Mouse (Mus musculus) intestine, embryonic 15.5 days (tissue): ENCODE results near the gene Shank2. TPM values are rescaled to one million over a fixed set of nuclear protein-coding genes. Genes with fewer than 3 reads are reported as not detected.

Experiments used
- ATAC-seq: fragments of 200-750 bp; cut with Nextera tagmentation; 2 replicates; pipeline ENCODE4 v1.8.0; 2017; ENCODE audit warnings: moderate TSS enrichment, moderate library complexity
- H3K27ac ChIP-seq: fragments of 300-500 bp; sonication (generic); 2 replicates; pipeline ENCODE4 v1.5.1; 2015; ENCODE audit warnings: mild to moderate bottlenecking, inconsistent platforms
- H3K27me3 ChIP-seq: fragments of 300-500 bp; sonication (generic); replicated peaks from 2 replicates; pipeline ENCODE4 v1.6.1; 2015; ENCODE audit warnings: inconsistent platforms
- H3K36me3 ChIP-seq: fragments of 300-500 bp; sonication (generic); 2 replicates; pipeline ENCODE4 v1.6.1; 2015; ENCODE audit warnings: inconsistent platforms
- H3K4me1 ChIP-seq: fragments of 300-500 bp; sonication (generic); replicated peaks from 2 replicates; pipeline ENCODE4 v1.6.1; 2015; ENCODE audit warnings: inconsistent platforms
- H3K4me2 ChIP-seq: fragments of 300-500 bp; sonication (generic); replicated peaks from 2 replicates; pipeline ENCODE4 v1.6.1; 2015; ENCODE audit warnings: mild to moderate bottlenecking, inconsistent platforms
- H3K4me3 ChIP-seq: fragments of 300-500 bp; sonication (generic); replicated peaks from 2 replicates; pipeline ENCODE4 v1.5.1; 2015; ENCODE audit warnings: inconsistent platforms
- H3K9ac ChIP-seq: fragments of 300-500 bp; sonication (generic); 2 replicates; pipeline ENCODE4 v1.6.1; 2015; ENCODE audit warnings: inconsistent platforms
- H3K9me3 ChIP-seq: fragments of 300-500 bp; sonication (generic); 2 replicates; pipeline ENCODE4 v1.6.1; 2016; ENCODE audit warnings: inconsistent platforms
- WGBS: fragments of 180-500 bp; shearing (Covaris S2); methylation state at CpG from one replicate; pipeline ENCODE4 v1.1.7; 2015; 5-methylcytosine and 5-hydroxymethylcytosine counted together
- polyA plus RNA-seq: library from polyadenylated mRNA; unstranded; fragments of >200 nt; fragmentation: Nextera tagmentation; extraction: Ambion mirVana; gene quantifications from 2 replicates; pipeline ENCODE4 v1.2.1, GENCODE M21; 2015

The Shank2 gene
- polyA plus RNA-seq, 1 experiment from 2014 or later = 0.99 TPM

- no peaks in the 10 kb centered on the region; the same call in 1 of the 2 replicates for H3K4me1 ChIP-seq
- H3K4me3 ChIP-seq = no peak overlapping the region
- H3K36me3 ChIP-seq = no peaks in the 10 kb centered on the region
- no peak for ATAC-seq
- H3K4me2 ChIP-seq = no peak overlapping the region
- H3K27me3 ChIP-seq = no peaks in the 10 kb centered on the region
- H3K27ac ChIP-seq = no peak overlapping the region
- 92% methylated on average over 8 of the region's 8 CpGs for WGBS
- no peaks in the 10 kb centered on the region for H3K9me3 ChIP-seq
- H3K9ac ChIP-seq = no peak overlapping the region
Observed at GRCm38 (mm10) chr7:144373059-144373458, 371.3 kb downstream of the Shank2 start.

GRCm38 (mm10) chr7:144375483-144375882 lies 373.8 kb downstream of the Shank2 start:
- Histone ChIP-seq H3K4me3 (no peak overlapping the region), H3K9me3 (no peaks in the 10 kb centered on the region), H3K4me1 (no peaks in the 10 kb centered on the region), H3K27ac (no peak overlapping the region), H3K4me2 (no peak overlapping the region), H3K36me3 (no peaks in the 10 kb centered on the region), H3K9ac (no peak overlapping the region), H3K27me3 (no peaks in the 10 kb centered on the region)
- ATAC-seq = no peak
- WGBS = 77% methylated on average over 2 of the region's 2 CpGs

- ATAC-seq = no peak
- H3K9me3 ChIP-seq = no peaks in the 10 kb centered on the region
- H3K4me2 ChIP-seq = no peak overlapping the region
- no peak overlapping the region for H3K27ac ChIP-seq
- no peaks in the 10 kb centered on the region for H3K36me3 ChIP-seq
- no peaks in the 10 kb centered on the region for H3K4me1 ChIP-seq
- no peaks in the 10 kb centered on the region for H3K27me3 ChIP-seq
- WGBS = 65% methylated on average over 4 of the region's 4 CpGs
- no peak overlapping the region for H3K4me3 ChIP-seq
- H3K9ac ChIP-seq = no peak overlapping the region
Observed at GRCm38 (mm10) chr7:144378254-144378653, 376.5 kb downstream of the Shank2 start.

GRCm38 (mm10) chr7:144379243-144379884 lies 377.6 kb downstream of the Shank2 start:
- no peak overlapping the region for H3K27ac ChIP-seq
- H3K4me2 ChIP-seq = no peak overlapping the region
- no peaks in the 10 kb centered on the region for H3K4me1 ChIP-seq
- WGBS = 52% methylated on average over 6 of the region's 6 CpGs
- no peaks in the 10 kb centered on the region for H3K9me3 ChIP-seq
- no peak overlapping the region for H3K9ac ChIP-seq
- H3K27me3 ChIP-seq = no peaks in the 10 kb centered on the region
- H3K36me3 ChIP-seq = no peaks in the 10 kb centered on the region
- no peak overlapping the region for H3K4me3 ChIP-seq
- no peak for ATAC-seq

- Histone ChIP-seq H3K9me3 (no peaks in the 10 kb centered on the region), H3K9ac (no peak overlapping the region), H3K27ac (no peak overlapping the region), H3K4me1 (no peaks in the 10 kb centered on the region), H3K36me3 (no peaks in the 10 kb centered on the region), H3K27me3 (no peaks in the 10 kb centered on the region), H3K4me2 (no peak overlapping the region), H3K4me3 (no peak overlapping the region)
- no peak for ATAC-seq
- 63% methylated on average over 10 of the region's 10 CpGs for WGBS
Observed at GRCm38 (mm10) chr7:144381588-144381987, 379.9 kb downstream of the Shank2 start.

GRCm38 (mm10) chr7:144387537-144387936 lies 385.8 kb downstream of the Shank2 start:
- 91% methylated on average over 6 of the region's 6 CpGs for WGBS

GRCm38 (mm10) chr7:144389704-144390103 lies 388.0 kb downstream of the Shank2 start:
- Histone ChIP-seq H3K27ac (no peak overlapping the region), H3K27me3 (no peaks in the 10 kb centered on the region)
- 91% methylated on average over 2 of the region's 2 CpGs for WGBS

More at GRCm38 (mm10) chr7:144387537-144387936, 385.8 kb downstream of the Shank2 start:
- Histone ChIP-seq H3K9me3 (no peaks in the 10 kb centered on the region), H3K36me3 (no peaks in the 10 kb centered on the region), H3K27ac (no peak overlapping the region), H3K4me1 (no peaks in the 10 kb centered on the region), H3K9ac (no peak overlapping the region), H3K4me2 (no peak overlapping the region), H3K27me3 (no peaks in the 10 kb centered on the region), H3K4me3 (no peak overlapping the region)
- ATAC-seq = no peak

GRCm38 (mm10) chr7:144390676-144391075 lies 388.9 kb downstream of the Shank2 start:
- H3K27me3 ChIP-seq = no peaks in the 10 kb centered on the region
- H3K9me3 ChIP-seq = no peaks in the 10 kb centered on the region
- no peak overlapping the region for H3K4me2 ChIP-seq
- H3K4me3 ChIP-seq = no peak overlapping the region
- no peaks in the 10 kb centered on the region for H3K36me3 ChIP-seq
- no peak overlapping the region for H3K9ac ChIP-seq
- no peak overlapping the region for H3K27ac ChIP-seq
- 76% methylated on average over 8 of the region's 8 CpGs for WGBS
- H3K4me1 ChIP-seq = no peaks in the 10 kb centered on the region
- ATAC-seq = no peak

More at GRCm38 (mm10) chr7:144389704-144390103, 388.0 kb downstream of the Shank2 start:
- Histone ChIP-seq H3K4me2 (no peak overlapping the region), H3K36me3 (no peaks in the 10 kb centered on the region), H3K9me3 (no peaks in the 10 kb centered on the region), H3K9ac (no peak overlapping the region), H3K4me1 (no peaks in the 10 kb centered on the region), H3K4me3 (no peak overlapping the region)
- ATAC-seq = no peak

- 0 out of 2 replicates have a peak, but pooled peaks have one; percentile 20 for ATAC-seq
- no peaks in the 10 kb centered on the region for H3K4me1 ChIP-seq
- no peaks in the 10 kb centered on the region for H3K36me3 ChIP-seq
- H3K27ac ChIP-seq = no peak overlapping the region
- 76% methylated on average over 6 of the region's 6 CpGs for WGBS
- no peak overlapping the region for H3K9ac ChIP-seq
- no peaks in the 10 kb centered on the region for H3K27me3 ChIP-seq
- H3K9me3 ChIP-seq = no peaks in the 10 kb centered on the region
- H3K4me2 ChIP-seq = no peak overlapping the region
- no peak overlapping the region for H3K4me3 ChIP-seq
Observed at GRCm38 (mm10) chr7:144391727-144392126, 390.0 kb downstream of the Shank2 start.

GRCm38 (mm10) chr7:144402492-144402891 lies 400.8 kb downstream of the Shank2 start:
- no peak overlapping the region for H3K4me3 ChIP-seq
- H3K4me1 ChIP-seq = no peaks in the 10 kb centered on the region
- H3K9ac ChIP-seq = no peak overlapping the region
- H3K36me3 ChIP-seq = no peaks in the 10 kb centered on the region
- no peak for ATAC-seq
- H3K9me3 ChIP-seq = no peaks in the 10 kb centered on the region
- no peaks in the 10 kb centered on the region for H3K27me3 ChIP-seq
- H3K4me2 ChIP-seq = no peak overlapping the region
- H3K27ac ChIP-seq = no peak overlapping the region
- WGBS = 71% methylated on average over 4 of the region's 4 CpGs

GRCm38 (mm10) chr7:144407675-144408074 lies 405.9 kb downstream of the Shank2 start:
- Histone ChIP-seq H3K36me3 (no peaks in the 10 kb centered on the region), H3K27me3 (no peaks in the 10 kb centered on the region), H3K9me3 (no peaks in the 10 kb centered on the region), H3K27ac (no peak overlapping the region), H3K4me2 (no peak overlapping the region), H3K4me1 (peaks cover 3% of the 10 kb centered on the region; the same call in 1 of the 2 replicates), H3K9ac (no peak overlapping the region), H3K4me3 (no peak overlapping the region)
- 41% methylated on average over 4 of the region's 4 CpGs for WGBS
- ATAC-seq = 0 out of 2 replicates have a peak, but pooled peaks have one; percentile 34

- no peak for ATAC-seq
- peaks cover 3% of the 10 kb centered on the region; the same call in 1 of the 2 replicates for H3K4me1 ChIP-seq
- no peak overlapping the region for H3K4me2 ChIP-seq
- H3K4me3 ChIP-seq = no peak overlapping the region
- H3K9ac ChIP-seq = no peak overlapping the region
- no peaks in the 10 kb centered on the region for H3K36me3 ChIP-seq
- WGBS = 96% methylated on average over 2 of the region's 2 CpGs
- H3K27me3 ChIP-seq = no peaks in the 10 kb centered on the region
- no peak overlapping the region for H3K27ac ChIP-seq
- no peaks in the 10 kb centered on the region for H3K9me3 ChIP-seq
Observed at GRCm38 (mm10) chr7:144408464-144409000, 406.8 kb downstream of the Shank2 start.

GRCm38 (mm10) chr7:144409682-144410081 lies 408.0 kb downstream of the Shank2 start:
- Histone ChIP-seq H3K27me3 (no peaks in the 10 kb centered on the region), H3K4me1 (peaks cover 3% of the 10 kb centered on the region; the same call in 1 of the 2 replicates), H3K36me3 (no peaks in the 10 kb centered on the region), H3K27ac (no peak overlapping the region), H3K4me3 (no peak overlapping the region), H3K9me3 (no peaks in the 10 kb centered on the region), H3K4me2 (no peak overlapping the region), H3K9ac (no peak overlapping the region)
- WGBS = 76% methylated on average over 18 of the region's 18 CpGs
- ATAC-seq = no peak
